Mouse (Mus musculus) G1E (cell line): ENCODE data around the gene Kcnq1.

Experiments used
- CTCF ChIP-seq: IDR thresholded peaks from 2 replicates; pipeline ENCODE4 v1.5.1; 2012; ENCODE audit warnings: low read depth, low read length, inconsistent platforms, mixed read lengths
- GATA1 ChIP-seq: IDR thresholded peaks from 2 replicates; pipeline ENCODE4 v1.6.1; 2012; ENCODE audit warnings: borderline replicate concordance, low read length, inconsistent platforms, mixed read lengths
- GATA2 ChIP-seq: IDR thresholded peaks from 2 replicates; pipeline ENCODE4 v1.6.1; 2012; ENCODE audit warnings: low read depth, low read length, inconsistent platforms, borderline replicate concordance
- POLR2AphosphoS5 ChIP-seq: IDR thresholded peaks from 2 replicates; pipeline ENCODE4 v1.6.1; 2012; ENCODE audit warnings: low read depth, low read length, inconsistent platforms; ENCODE audit not compliant: insufficient replicate concordance
- TAL1 ChIP-seq: conservative IDR thresholded peaks from 2 replicates; pipeline ENCODE4 v1.6.1; 2012; ENCODE audit warnings: low read depth, low read length, inconsistent platforms, mixed read lengths

DNA sequence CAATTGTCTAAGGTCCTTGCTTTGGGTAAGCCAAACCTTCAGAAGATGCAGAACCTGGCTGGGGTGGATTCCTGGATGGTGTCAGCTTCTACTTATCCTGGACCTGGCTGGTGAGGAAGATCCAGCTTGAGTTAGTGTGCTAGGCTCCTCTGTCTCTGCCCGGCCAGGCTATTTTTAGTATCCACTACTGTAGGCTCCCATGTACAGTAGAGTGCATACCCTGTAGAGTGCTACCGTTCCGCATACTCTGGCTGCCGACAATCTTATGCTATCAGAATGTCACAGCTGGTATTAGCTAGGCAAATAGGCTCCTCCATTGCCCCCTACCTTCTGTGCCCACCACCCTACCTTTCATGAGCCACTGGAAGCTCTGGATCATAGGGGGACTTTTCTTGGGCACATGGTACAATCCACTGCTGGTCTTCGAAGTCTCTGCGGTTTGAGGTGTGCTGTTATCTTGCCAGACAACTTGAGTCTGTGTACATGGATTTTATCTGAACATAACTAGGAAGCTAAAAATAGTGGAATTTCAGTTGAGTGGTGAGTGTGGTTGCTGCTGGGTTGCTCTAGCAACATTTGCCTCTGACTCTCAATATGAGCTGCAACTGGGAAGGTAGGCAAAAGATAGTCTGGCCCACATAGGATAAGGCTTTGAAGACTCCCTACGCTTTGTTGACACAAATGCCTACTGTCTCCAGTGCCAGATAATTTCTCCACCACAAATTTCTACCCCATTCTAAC is 258.1 kb downstream of the Kcnq1 start:
- TF ChIP-seq CTCF (no peak), GATA2 (no peak), TAL1 (no peak), GATA1 (no peak), POLR2AphosphoS5 (no peak)
